Mouse (Mus musculus): ENCODE results near the gene Mbl2. TPM values are rescaled to one million over a fixed set of nuclear protein-coding genes. Genes with fewer than 3 reads are reported as not detected.

Mbl2 gene
- total and polyA plus RNA-seq, 3 experiments, result 1.1 TPM; not detected in 2

Small RNAs within 50 kb of the gene (microRNA-seq; reads per million reads assigned to microRNA genes)
- gene Gm24108, result 0 reads per million in 2 experiments

Other genes starting within 250 kb of the Mbl2 start
- not detected for gene Trpd52l3, start 229.2 kb upstream of the Mbl2 start, total RNA-seq (2021)
- gene Trpd52l3, start 229.2 kb upstream of the Mbl2 start, polyA plus RNA-seq (2012; rRNA removed), result not detected in 2 replicates
- gene Uhrf2, start 202.4 kb upstream of the Mbl2 start, total RNA-seq (2021), result 10 to 100 TPM; 31.1 to 40.6 TPM
- gene Uhrf2, start 202.4 kb upstream of the Mbl2 start, polyA plus RNA-seq (2012; rRNA removed), result 18.9 and 20.9 TPM in 2 replicates
- gene Gldc, start 57.5 kb upstream of the Mbl2 start, total RNA-seq (2021), result under 1 TPM; 0.86 to 0.92 TPM
- 0.52 and 0.54 TPM in 2 replicates for gene Gldc, start 57.5 kb upstream of the Mbl2 start, polyA plus RNA-seq (2012; rRNA removed)

Measured in adrenal gland, adult 2 months (tissue).